Mouse (Mus musculus) macrophage (primary cell): ENCODE results near the gene Actrt1. TPM values are rescaled to one million over a fixed set of nuclear protein-coding genes. Genes with fewer than 3 reads are reported as not detected.

Experiments
- H3K27ac ChIP-seq: fragments of 350-480 bp; formaldehyde crosslinking; 2 replicates; pipeline ENCODE4 v1.9.0; 2021
- H3K36me3 ChIP-seq: fragments of 350-480 bp; formaldehyde crosslinking; 2 replicates; pipeline ENCODE4 v1.9.0; 2021; ENCODE audit errors: inconsistent target
- H3K4me3 ChIP-seq: fragments of 350-480 bp; formaldehyde crosslinking; 2 replicates; pipeline ENCODE4 v1.9.0; 2021; ENCODE audit errors: inconsistent target
- H3K79me2 ChIP-seq: fragments of 350-480 bp; formaldehyde crosslinking; 2 replicates; pipeline ENCODE4 v1.9.0; 2021; ENCODE audit errors: inconsistent target
- WGBS: methylation state at CpG from one replicate; pipeline ENCODE4 v1.1.7; 2026; ENCODE audit warnings: inconsistent platforms; ENCODE audit not compliant: missing documents; 5-methylcytosine and 5-hydroxymethylcytosine counted together
- polyA plus RNA-seq: library from polyadenylated mRNA; stranded (reverse); fragments of 250-400 nt; gene quantifications from 3 replicates; pipeline ENCODE4 v1.2.4, GENCODE M21; 2018; ENCODE audit warnings: inconsistent platforms
- total RNA-seq, 78 experiments: library from RNA; depleted of rRNA; stranded (reverse); fragments of 250-400 nt; gene quantifications; 1 replicate in 9 of 78; 2 replicates in 24 of 78; 3 replicates in 43 of 78; 4 replicates in 2 of 78; pipeline ENCODE4 v1.2.4; 2018; ENCODE audit warnings: inconsistent platforms in 56 of 78

The Actrt1 gene
- total RNA-seq (2018; cell fraction: chromatin; rRNA removed): not detected
- total RNA-seq (2018; cell fraction: cytosol; rRNA removed): not detected
- not detected for total RNA-seq (2018; cell fraction: nucleus; rRNA removed)
- polyA plus RNA-seq: not detected in 3 replicates

DNA sequence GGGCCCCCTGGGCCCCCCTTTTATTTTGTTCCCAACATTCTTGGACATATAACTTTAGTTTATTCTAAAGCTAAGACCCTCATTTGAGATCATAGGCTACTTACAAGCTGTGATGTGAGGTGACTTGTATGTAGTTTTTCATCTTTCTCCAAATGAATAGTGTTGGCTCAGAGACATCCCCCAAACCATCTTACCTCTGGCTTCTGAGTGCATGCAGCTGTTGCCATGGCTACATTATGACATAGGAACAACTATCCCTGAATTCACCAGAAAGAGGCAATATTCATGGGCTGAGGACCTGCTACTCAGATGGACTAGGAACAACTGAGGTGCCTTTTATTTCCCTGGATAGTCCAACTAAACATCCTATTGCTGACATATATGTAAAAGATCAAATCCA lies at the start of gene Actrt1:
Gene Actrt1 (plus strand): TSS at position 301 of the 400 bp plus-strand sequence.
- no peak within 1 kb of the TSS for H3K27ac ChIP-seq
- H3K4me3 ChIP-seq: no peak within 1 kb of the TSS
- H3K36me3 ChIP-seq: no peaks in the 10 kb centered on the region
- H3K79me2 ChIP-seq: no peaks in the 10 kb centered on the region

DNA sequence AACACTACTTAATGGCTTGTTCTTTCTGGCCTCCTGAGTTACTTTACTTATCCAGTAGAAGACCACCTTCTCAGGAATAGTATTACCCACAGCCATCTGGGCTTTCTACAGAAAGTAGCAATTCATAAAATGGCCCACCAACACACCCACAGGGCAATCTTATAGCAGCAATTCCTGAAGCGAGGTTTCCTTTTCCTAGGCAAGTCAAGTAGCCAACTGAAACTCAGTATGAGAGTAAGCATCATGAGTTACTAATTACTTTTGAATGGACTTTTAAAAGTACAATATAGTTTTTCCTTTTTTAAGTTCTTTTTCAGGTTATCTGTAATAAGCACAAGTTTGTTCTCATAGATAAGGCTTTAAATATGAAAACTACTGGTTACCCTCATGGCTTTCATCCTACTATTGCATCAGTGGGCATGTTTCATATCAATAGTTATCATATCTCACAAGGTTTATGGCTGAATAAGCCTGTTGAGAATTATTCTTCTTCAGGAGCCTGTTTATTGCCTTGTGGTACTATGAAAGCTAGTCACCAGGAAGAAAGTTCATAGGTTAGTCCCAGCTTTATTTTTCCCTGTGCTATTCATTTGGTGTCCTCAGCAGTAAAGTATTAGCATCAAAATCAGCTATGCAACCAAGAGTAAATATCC lies 2.8 kb downstream of the Actrt1 start:
- no peak overlapping the region for H3K27ac ChIP-seq
- H3K36me3 ChIP-seq: no peaks in the 10 kb centered on the region
- WGBS: 73% methylated on average over 1 of the region's 1 CpGs
- no peak overlapping the region for H3K4me3 ChIP-seq
- H3K79me2 ChIP-seq: no peaks in the 10 kb centered on the region
